Mouse (Mus musculus): ENCODE results near the gene Card14. TPM values are rescaled to one million over a fixed set of nuclear protein-coding genes. Genes with fewer than 3 reads are reported as not detected.

Gene Card14
- polyA plus RNA-seq, 1 experiment from 2014 or later, result 1.9 TPM

- WGBS, result 1% methylated on average over 36 of the region's 40 CpGs
- DNase-seq (ENCODE audit: low spot score) (peak; percentile 93), ATAC-seq (ENCODE audit: low FRiP score, low TSS enrichment) (peak; percentile 95)
- Histone ChIP-seq H3K4me3 (ENCODE audit: low read depth, low read length) (peak within 1 kb of the TSS; percentile 68), H3K4me1 (replicated peaks; ENCODE audit: control insufficient read depth, insufficient read depth) (no peaks in the 10 kb centered on the region), H3K27me3 (ENCODE audit: control insufficient read depth, insufficient read depth, low read length) (no peaks in the 10 kb centered on the region), H3K27ac (replicated peaks) (peak within 1 kb of the TSS; percentile 87), H3K9ac (ENCODE audit: low read length) (peak within 1 kb of the TSS; percentile 68), H3K36me3 (ENCODE audit: control insufficient read depth, insufficient read depth, low read length) (peaks cover 7% of the 10 kb centered on the region; the same call in 1 of the 2 replicates), H3K4me2 (replicated peaks; ENCODE audit: low read depth) (peak within 1 kb of the TSS; percentile 93), H3K9me3 (ENCODE audit: control insufficient read depth, low read length) (no peaks in the 10 kb centered on the region)
- TF ChIP-seq EP300 (optimal IDR thresholded peaks at IDR 0.05) (no peak), CTCF (IDR thresholded peaks at IDR 0.05; ENCODE audit: low read depth) (0 out of 2 replicates have a peak, but pooled peaks have one; percentile 2)
These were observed 48.1 kb downstream of the Card14 start, which contains the start of the genes Sgsh and Slc26a11 for GRCm38 (mm10) chr11:119355443-119356385. Gene Sgsh (minus strand): TSS chr11:119355536. Gene Slc26a11 (plus strand): TSS chr11:119355557.

GRCm38 (mm10) chr11:119359089-119359488, 51.5 kb downstream of the Card14 start:
- WGBS, result 89% methylated on average over 10 of the region's 10 CpGs
- Histone ChIP-seq H3K27ac (replicated peaks) (no peak overlapping the region), H3K4me2 (replicated peaks; ENCODE audit: low read depth) (no peak overlapping the region), H3K9ac (ENCODE audit: low read length) (no peak overlapping the region), H3K4me1 (replicated peaks; ENCODE audit: control insufficient read depth, insufficient read depth) (no peaks in the 10 kb centered on the region), H3K27me3 (ENCODE audit: control insufficient read depth, insufficient read depth, low read length) (no peaks in the 10 kb centered on the region), H3K36me3 (ENCODE audit: control insufficient read depth, insufficient read depth, low read length) (peaks cover 7% of the 10 kb centered on the region; the same call in 1 of the 2 replicates), H3K4me3 (ENCODE audit: low read depth, low read length) (no peak overlapping the region), H3K9me3 (ENCODE audit: control insufficient read depth, low read length) (no peaks in the 10 kb centered on the region)
- ATAC-seq (ENCODE audit: low FRiP score, low TSS enrichment) (no peak), DNase-seq (ENCODE audit: low spot score) (no peak)
- TF ChIP-seq CTCF (IDR thresholded peaks at IDR 0.05; ENCODE audit: low read depth) (no peak), EP300 (optimal IDR thresholded peaks at IDR 0.05) (no peak)

GRCm38 (mm10) chr11:119362769-119363533, 55.4 kb downstream of the Card14 start:
- 45% methylated on average over 11 of the region's 11 CpGs for WGBS
- H3K4me2 ChIP-seq (replicated peaks; ENCODE audit: low read depth), result no peak overlapping the region
- no peak overlapping the region for H3K4me3 ChIP-seq (ENCODE audit: low read depth, low read length)
- no peak overlapping the region for H3K9ac ChIP-seq (ENCODE audit: low read length)
- TF ChIP-seq EP300 (optimal IDR thresholded peaks at IDR 0.05) (no peak), CTCF (IDR thresholded peaks at IDR 0.05; ENCODE audit: low read depth) (no peak)
- no peaks in the 10 kb centered on the region for H3K27me3 ChIP-seq (ENCODE audit: control insufficient read depth, insufficient read depth, low read length)
- DNase-seq (ENCODE audit: low spot score) (no peak), ATAC-seq (ENCODE audit: low FRiP score, low TSS enrichment) (peak; percentile 31; the same call in 1 of the 2 replicates)
- no peaks in the 10 kb centered on the region for H3K4me1 ChIP-seq (replicated peaks; ENCODE audit: control insufficient read depth, insufficient read depth)
- H3K27ac ChIP-seq (replicated peaks), result no peak overlapping the region
- H3K36me3 ChIP-seq (ENCODE audit: control insufficient read depth, insufficient read depth, low read length), result peaks cover 2% of the 10 kb centered on the region; the same call in 1 of the 2 replicates
- H3K9me3 ChIP-seq (ENCODE audit: control insufficient read depth, low read length), result no peaks in the 10 kb centered on the region

- DNase-seq (ENCODE audit: low spot score), result peak; percentile 79
- H3K4me3 ChIP-seq (ENCODE audit: low read depth, low read length), result no peak overlapping the region
- H3K36me3 ChIP-seq (ENCODE audit: control insufficient read depth, insufficient read depth, low read length), result no peaks in the 10 kb centered on the region; the same call in 1 of the 2 replicates
- peak; percentile 83; the same call in 1 of the 2 replicates for ATAC-seq (ENCODE audit: low FRiP score, low TSS enrichment)
- TF ChIP-seq CTCF (IDR thresholded peaks at IDR 0.05; ENCODE audit: low read depth) (peak; percentile 86), EP300 (optimal IDR thresholded peaks at IDR 0.05) (no peak)
- H3K27me3 ChIP-seq (ENCODE audit: control insufficient read depth, insufficient read depth, low read length), result no peaks in the 10 kb centered on the region
- no peak overlapping the region for H3K27ac ChIP-seq (replicated peaks)
- H3K4me1 ChIP-seq (replicated peaks; ENCODE audit: control insufficient read depth, insufficient read depth), result no peaks in the 10 kb centered on the region
- H3K9me3 ChIP-seq (ENCODE audit: control insufficient read depth, low read length), result no peaks in the 10 kb centered on the region
- H3K4me2 ChIP-seq (replicated peaks; ENCODE audit: low read depth), result no peak overlapping the region
- H3K9ac ChIP-seq (ENCODE audit: low read length), result no peak overlapping the region
- 32% methylated on average over 11 of the region's 11 CpGs for WGBS
These were observed 56.1 kb downstream of the Card14 start for GRCm38 (mm10) chr11:119363534-119364145.

GRCm38 (mm10) chr11:119375425-119375824, 67.9 kb downstream of the Card14 start:
- H3K27ac ChIP-seq (replicated peaks), result no peak overlapping the region
- ATAC-seq (ENCODE audit: low FRiP score, low TSS enrichment) (peak; percentile 50), DNase-seq (ENCODE audit: low spot score) (no peak)
- no peak overlapping the region for H3K4me2 ChIP-seq (replicated peaks; ENCODE audit: low read depth)
- no peak overlapping the region for H3K9ac ChIP-seq (ENCODE audit: low read length)
- no peaks in the 10 kb centered on the region for H3K27me3 ChIP-seq (ENCODE audit: control insufficient read depth, insufficient read depth, low read length)
- TF ChIP-seq CTCF (IDR thresholded peaks at IDR 0.05; ENCODE audit: low read depth) (no peak), EP300 (optimal IDR thresholded peaks at IDR 0.05) (no peak)
- no peak overlapping the region for H3K4me3 ChIP-seq (ENCODE audit: low read depth, low read length)
- H3K36me3 ChIP-seq (ENCODE audit: control insufficient read depth, insufficient read depth, low read length), result 0 out of 2 replicates have a peak, but pooled peaks cover 2% of the 10 kb centered on the region
- 63% methylated on average over 6 of the region's 6 CpGs for WGBS
- no peaks in the 10 kb centered on the region for H3K4me1 ChIP-seq (replicated peaks; ENCODE audit: control insufficient read depth, insufficient read depth)
- no peaks in the 10 kb centered on the region for H3K9me3 ChIP-seq (ENCODE audit: control insufficient read depth, low read length)
